Mouse (Mus musculus) lung, embryonic 16.5 days (tissue): ENCODE measurements at regions not wholly inside any gene's neighbourhood (a gene's known extent, or its start where the extent isn't known, plus 50 kb on each side); places are given as distances from the start of the nearest gene placed in this dataset.

Experiments used
- ATAC-seq: fragments of 200-750 bp; cut with Nextera tagmentation; 2 replicates; pipeline ENCODE4 v1.8.0; 2017; ENCODE audit warnings: low read depth, mild to moderate bottlenecking, moderate library complexity
- H3K27ac ChIP-seq: fragments of 300-500 bp; sonication (generic); 2 replicates; pipeline ENCODE4 v1.5.1; 2014; ENCODE audit warnings: mild to moderate bottlenecking, control low read depth, low read length
- H3K27me3 ChIP-seq: fragments of 300-500 bp; sonication (generic); 2 replicates; pipeline ENCODE4 v1.6.1; 2014; ENCODE audit warnings: low read depth, low read length, mixed read lengths; ENCODE audit not compliant: control insufficient read depth, insufficient read depth
- H3K36me3 ChIP-seq: fragments of 300-500 bp; sonication (generic); 2 replicates; pipeline ENCODE4 v1.6.1; 2014; ENCODE audit warnings: low read length; ENCODE audit not compliant: control insufficient read depth, insufficient read depth
- H3K4me1 ChIP-seq: fragments of 300-500 bp; sonication (generic); replicated peaks from 2 replicates; pipeline ENCODE4 v1.6.1; 2014; ENCODE audit warnings: low read length, mixed read lengths; ENCODE audit not compliant: control insufficient read depth, insufficient read depth
- H3K4me2 ChIP-seq: fragments of 300-500 bp; sonication (generic); 2 replicates; pipeline ENCODE4 v1.6.1; 2014; ENCODE audit warnings: low read depth, low read length, control low read depth
- H3K4me3 ChIP-seq: fragments of 300-500 bp; sonication (generic); 2 replicates; pipeline ENCODE4 v1.5.1; 2014; ENCODE audit warnings: mild to moderate bottlenecking, low read length, control low read depth
- H3K9ac ChIP-seq: fragments of 300-500 bp; sonication (generic); 2 replicates; pipeline ENCODE4 v1.6.1; 2014; ENCODE audit warnings: low read length, control low read depth
- H3K9me3 ChIP-seq: fragments of 300-500 bp; sonication (generic); 2 replicates; pipeline ENCODE4 v1.6.1; 2016; ENCODE audit warnings: low read length; ENCODE audit not compliant: control insufficient read depth
- WGBS: fragments of 180-500 bp; shearing (Covaris S2); extraction: QIAGEN DNeasy Blood & Tissue Kit; methylation state at CpG from one replicate; pipeline ENCODE4 v1.1.7; 2014; 5-methylcytosine and 5-hydroxymethylcytosine counted together

- H3K4me2 ChIP-seq: no peak overlapping the region
- no peaks in the 10 kb centered on the region for H3K9me3 ChIP-seq
- H3K4me1 ChIP-seq: peaks cover 3% of the 10 kb centered on the region; the same call in 1 of the 2 replicates
- no peaks in the 10 kb centered on the region for H3K36me3 ChIP-seq
- no peak overlapping the region for H3K27ac ChIP-seq
- no peaks in the 10 kb centered on the region for H3K27me3 ChIP-seq
- H3K9ac ChIP-seq: no peak overlapping the region
- H3K4me3 ChIP-seq: no peak overlapping the region
- ATAC-seq: no peak
Measured at GRCm38 (mm10) chr1:128692799-128693198, 100.7 kb upstream of the Cxcr4 start.

GRCm38 (mm10) chr1:128692313-128692712, 100.2 kb upstream of the Cxcr4 start:
- Histone ChIP-seq H3K4me3 (no peak overlapping the region), H3K27ac (no peak overlapping the region), H3K36me3 (no peaks in the 10 kb centered on the region), H3K27me3 (no peaks in the 10 kb centered on the region), H3K9me3 (no peaks in the 10 kb centered on the region), H3K4me2 (no peak overlapping the region), H3K4me1 (peaks cover 3% of the 10 kb centered on the region; the same call in 1 of the 2 replicates), H3K9ac (no peak overlapping the region)
- ATAC-seq: no peak
- WGBS: 40% methylated on average over 8 of the region's 8 CpGs

- no peak for ATAC-seq
- Histone ChIP-seq H3K9ac (no peak overlapping the region), H3K4me1 (peaks cover 18% of the 10 kb centered on the region), H3K4me2 (no peak overlapping the region), H3K4me3 (no peak overlapping the region), H3K36me3 (no peaks in the 10 kb centered on the region), H3K27ac (no peak overlapping the region), H3K27me3 (no peaks in the 10 kb centered on the region), H3K9me3 (no peaks in the 10 kb centered on the region)
- WGBS: 38% methylated on average over 9 of the region's 9 CpGs
Measured at GRCm38 (mm10) chr1:128687236-128687927, 95.3 kb upstream of the Cxcr4 start.

DNA sequence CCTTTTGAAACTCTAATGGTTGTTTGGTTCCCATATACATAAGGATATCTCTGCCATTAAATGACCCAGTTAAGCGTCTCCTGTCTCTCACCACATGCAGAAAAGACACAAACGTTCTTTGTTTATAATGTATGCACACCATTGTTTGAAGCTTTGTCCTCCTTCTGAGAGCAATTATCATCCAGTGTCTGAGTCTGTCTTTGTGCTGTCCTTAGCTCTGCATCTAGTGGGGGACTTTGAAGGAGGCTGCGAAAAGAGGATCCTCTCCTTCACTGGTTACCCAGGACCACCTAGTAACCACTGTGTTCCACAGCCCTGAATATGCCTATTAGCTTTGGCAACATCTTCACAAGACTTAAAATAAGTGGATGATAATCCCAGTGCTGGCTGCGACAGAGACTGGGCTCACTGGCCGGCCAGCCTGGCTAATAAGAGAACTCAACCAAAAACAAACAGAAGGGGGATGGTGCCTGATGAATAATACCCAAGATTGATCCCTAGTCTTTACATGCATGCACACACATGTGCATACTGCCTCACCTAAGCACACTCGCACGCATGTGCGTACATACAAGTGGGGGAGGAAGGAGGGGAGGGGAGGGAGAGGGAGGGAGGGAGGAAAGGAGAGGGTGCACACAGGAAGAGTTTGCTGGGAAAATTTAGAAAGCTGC, 93.5 kb upstream of the Cxcr4 start:
- Histone ChIP-seq H3K4me2 (no peak overlapping the region), H3K4me3 (no peak overlapping the region), H3K4me1 (peaks cover 16% of the 10 kb centered on the region), H3K27ac (no peak overlapping the region; the same call in 1 of the 2 replicates), H3K9me3 (no peaks in the 10 kb centered on the region), H3K9ac (no peak overlapping the region), H3K36me3 (no peaks in the 10 kb centered on the region), H3K27me3 (no peaks in the 10 kb centered on the region)
- no peak for ATAC-seq
- WGBS: 51% methylated on average over 8 of the region's 8 CpGs

DNA sequence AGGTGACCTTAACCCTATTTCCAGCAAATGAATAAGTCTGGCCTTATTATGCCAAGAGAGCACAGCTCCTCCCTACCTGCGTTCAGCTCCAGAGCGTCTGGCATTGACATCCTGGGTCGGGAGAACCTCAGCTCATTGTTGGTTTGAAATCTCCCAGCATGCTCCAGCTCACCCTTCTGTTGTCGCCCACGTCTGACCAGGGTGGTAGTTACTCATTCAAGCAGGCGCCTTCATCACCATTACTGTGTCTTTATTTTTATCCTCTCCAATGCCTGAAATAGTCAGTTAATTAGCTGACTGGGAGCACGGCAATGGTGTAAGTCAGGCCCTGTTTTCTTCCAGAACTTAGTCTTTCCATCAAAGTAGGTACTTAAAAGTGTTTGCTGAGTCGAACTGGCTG, 90.8 kb upstream of the Cxcr4 start:
- H3K4me3 ChIP-seq: no peak overlapping the region
- WGBS: 55% methylated on average over 8 of the region's 8 CpGs
- peaks cover 23% of the 10 kb centered on the region for H3K4me1 ChIP-seq
- no peak overlapping the region for H3K9ac ChIP-seq
- no peaks in the 10 kb centered on the region for H3K36me3 ChIP-seq
- H3K9me3 ChIP-seq: no peaks in the 10 kb centered on the region
- H3K4me2 ChIP-seq: no peak overlapping the region
- peak overlapping the region; percentile 80 for H3K27ac ChIP-seq
- no peaks in the 10 kb centered on the region for H3K27me3 ChIP-seq
- ATAC-seq: 0 out of 2 replicates have a peak, but pooled peaks have one; percentile 4

- H3K9ac ChIP-seq: no peak overlapping the region
- H3K4me1 ChIP-seq: peaks cover 17% of the 10 kb centered on the region
- no peak overlapping the region for H3K4me3 ChIP-seq
- no peak overlapping the region for H3K4me2 ChIP-seq
- H3K27me3 ChIP-seq: no peaks in the 10 kb centered on the region
- H3K9me3 ChIP-seq: no peaks in the 10 kb centered on the region
- H3K27ac ChIP-seq: no peak overlapping the region
- no peaks in the 10 kb centered on the region for H3K36me3 ChIP-seq
- 60% methylated on average over 4 of the region's 4 CpGs for WGBS
- no peak for ATAC-seq
Measured at GRCm38 (mm10) chr1:128681261-128681660, 89.2 kb upstream of the Cxcr4 start.

GRCm38 (mm10) chr1:128680538-128680937, 88.4 kb upstream of the Cxcr4 start:
- WGBS: 49% methylated on average over 3 of the region's 3 CpGs
- no peak for ATAC-seq

DNA sequence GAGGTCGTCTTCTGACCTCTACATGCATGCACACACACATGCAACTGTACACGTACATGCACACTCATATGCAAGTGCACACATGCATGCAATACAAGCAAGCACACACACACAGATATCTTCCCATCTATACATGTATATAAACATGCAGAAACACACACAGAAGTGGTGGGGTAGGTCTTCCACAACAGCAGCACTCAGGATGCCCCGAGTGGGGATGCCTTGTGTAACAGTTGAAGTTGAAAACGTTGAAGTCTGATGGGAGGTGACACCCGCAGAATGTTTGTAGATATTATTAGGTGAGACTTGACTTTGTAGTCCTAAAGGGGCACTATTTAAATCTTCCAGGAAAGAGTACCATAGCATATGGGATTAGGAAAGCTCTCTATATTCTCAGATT, 87.9 kb upstream of the Cxcr4 start:
- whole genome bisulfite sequencing: 50% methylated on average over 5 of the region's 5 CpGs
- 0 out of 2 replicates have a peak, but pooled peaks have one; percentile 3 for ATAC-seq
- H3K27ac ChIP-seq: peak overlapping the region; percentile 91

More at GRCm38 (mm10) chr1:128680538-128680937, 88.4 kb upstream of the Cxcr4 start:
- no peak overlapping the region for H3K4me2 ChIP-seq
- peak overlapping the region; percentile 91 for H3K27ac ChIP-seq
- H3K9ac ChIP-seq: no peak overlapping the region
- no peaks in the 10 kb centered on the region for H3K9me3 ChIP-seq
- peaks cover 16% of the 10 kb centered on the region for H3K4me1 ChIP-seq
- no peak overlapping the region for H3K4me3 ChIP-seq
- H3K27me3 ChIP-seq: no peaks in the 10 kb centered on the region
- H3K36me3 ChIP-seq: no peaks in the 10 kb centered on the region

DNA sequence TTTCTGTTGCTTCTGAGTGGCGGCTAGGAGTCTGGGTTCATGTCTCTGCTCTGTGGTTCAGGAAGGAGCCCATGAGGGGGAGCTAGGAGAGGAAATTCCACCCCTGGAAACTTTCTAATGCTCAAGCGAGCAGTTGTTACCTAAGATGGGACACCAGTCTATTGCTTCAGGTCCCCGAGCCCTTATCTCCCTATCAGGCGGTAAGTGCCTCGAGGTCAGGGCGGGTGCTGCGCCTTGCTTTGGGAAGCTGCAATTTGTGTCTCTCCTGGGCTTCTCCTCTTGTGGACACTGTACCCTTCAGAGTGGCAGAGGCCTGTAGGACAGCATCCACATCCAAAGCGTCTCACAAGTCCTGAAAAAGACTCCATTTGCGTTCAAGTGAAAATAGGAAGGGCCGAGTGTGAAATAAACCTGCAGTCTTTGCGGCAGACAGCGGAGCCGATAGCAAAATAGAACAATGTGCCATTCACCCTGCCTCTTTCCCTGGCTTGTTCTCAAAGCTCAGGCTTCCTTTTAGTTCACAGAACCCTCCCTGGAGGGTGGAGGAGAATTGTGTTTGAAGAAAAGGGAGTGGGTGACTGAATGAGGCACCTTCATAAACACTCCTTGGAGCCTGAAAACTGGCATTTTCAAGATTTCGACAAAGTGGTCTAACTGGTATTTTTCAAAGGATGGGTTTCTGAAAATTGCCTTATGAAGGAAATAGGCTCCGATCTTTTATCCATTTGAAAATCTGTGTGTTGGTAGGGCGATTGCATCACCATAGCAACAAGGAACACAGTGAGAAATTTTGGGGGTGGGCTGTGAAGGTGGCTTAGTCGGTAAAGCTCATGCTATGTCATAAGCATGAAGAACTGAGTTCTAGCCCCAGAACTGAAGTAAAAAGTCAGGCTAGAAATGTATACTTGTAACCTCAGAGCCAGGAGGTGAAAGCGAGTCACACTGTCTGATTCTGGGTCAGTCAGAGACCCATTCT, 87.2 kb upstream of the Cxcr4 start:
- peak overlapping the region; percentile 7 for H3K4me2 ChIP-seq
- no peaks in the 10 kb centered on the region for H3K9me3 ChIP-seq
- 46% methylated on average over 18 of the region's 18 CpGs for WGBS

More for the DNA sequence above, 87.9 kb upstream of the Cxcr4 start:
- Histone ChIP-seq H3K36me3 (no peaks in the 10 kb centered on the region), H3K4me2 (no peak overlapping the region), H3K4me1 (peaks cover 16% of the 10 kb centered on the region), H3K4me3 (no peak overlapping the region), H3K9me3 (no peaks in the 10 kb centered on the region), H3K27me3 (no peaks in the 10 kb centered on the region), H3K9ac (no peak overlapping the region)

More for the DNA sequence above, 87.2 kb upstream of the Cxcr4 start:
- H3K9ac ChIP-seq: 0 out of 2 replicates have a peak overlapping the region, but pooled peaks have one; percentile 2
- peaks cover 16% of the 10 kb centered on the region for H3K4me1 ChIP-seq
- H3K36me3 ChIP-seq: no peaks in the 10 kb centered on the region
- no peak overlapping the region for H3K4me3 ChIP-seq
- ATAC-seq: peak; percentile 77
- peak overlapping the region; percentile 91 for H3K27ac ChIP-seq
- H3K27me3 ChIP-seq: no peaks in the 10 kb centered on the region
